Mouse (Mus musculus): ENCODE measurements at regions not wholly inside any gene's neighbourhood (a gene's known extent, or its start where the extent isn't known, plus 50 kb on each side); places are given as distances from the start of the nearest gene placed in this dataset.

DNA sequence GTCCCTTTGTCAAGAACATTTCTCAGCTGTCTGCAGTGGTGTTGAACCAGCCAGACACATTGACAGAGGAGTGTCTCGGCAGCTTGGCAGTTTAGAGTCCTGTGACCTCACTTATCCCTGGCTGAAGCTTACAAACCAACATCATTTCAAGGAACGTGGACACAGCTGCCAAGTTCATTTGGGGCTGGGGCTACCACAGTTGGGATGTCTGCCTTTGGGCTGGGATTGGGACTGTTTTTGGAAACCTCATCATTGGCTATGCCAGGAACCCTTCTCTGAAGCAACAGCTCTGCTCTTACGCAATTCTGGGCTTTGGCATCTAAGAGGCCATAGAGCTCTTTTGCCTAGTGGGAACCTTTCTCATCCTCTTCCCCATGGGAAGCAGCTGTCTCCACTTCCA is 200.4 kb downstream of the Gm15262 start:
- DNase-seq, result peak; percentile 17

DNA sequence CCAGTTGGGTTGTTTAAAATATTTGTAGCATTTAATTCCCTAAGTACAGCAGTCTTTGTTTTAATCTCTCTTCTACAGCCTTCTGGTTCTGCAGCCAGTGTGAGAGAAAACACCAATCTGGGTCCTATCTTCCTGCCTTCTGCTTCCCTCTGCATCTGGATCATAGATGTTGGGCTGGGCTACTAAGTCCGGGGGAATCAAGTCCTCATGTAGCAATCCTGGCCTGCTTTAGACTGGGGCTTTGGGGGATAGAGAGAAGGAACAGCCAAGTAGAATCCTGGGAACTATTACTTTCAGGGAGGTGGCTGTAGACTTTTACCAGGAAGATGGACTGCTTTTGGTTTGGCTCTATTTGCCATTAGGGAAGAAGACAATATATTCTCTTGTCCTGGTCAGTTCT is 205.5 kb upstream of the Rai2 start:
- DNase-seq, result no peak

DNA sequence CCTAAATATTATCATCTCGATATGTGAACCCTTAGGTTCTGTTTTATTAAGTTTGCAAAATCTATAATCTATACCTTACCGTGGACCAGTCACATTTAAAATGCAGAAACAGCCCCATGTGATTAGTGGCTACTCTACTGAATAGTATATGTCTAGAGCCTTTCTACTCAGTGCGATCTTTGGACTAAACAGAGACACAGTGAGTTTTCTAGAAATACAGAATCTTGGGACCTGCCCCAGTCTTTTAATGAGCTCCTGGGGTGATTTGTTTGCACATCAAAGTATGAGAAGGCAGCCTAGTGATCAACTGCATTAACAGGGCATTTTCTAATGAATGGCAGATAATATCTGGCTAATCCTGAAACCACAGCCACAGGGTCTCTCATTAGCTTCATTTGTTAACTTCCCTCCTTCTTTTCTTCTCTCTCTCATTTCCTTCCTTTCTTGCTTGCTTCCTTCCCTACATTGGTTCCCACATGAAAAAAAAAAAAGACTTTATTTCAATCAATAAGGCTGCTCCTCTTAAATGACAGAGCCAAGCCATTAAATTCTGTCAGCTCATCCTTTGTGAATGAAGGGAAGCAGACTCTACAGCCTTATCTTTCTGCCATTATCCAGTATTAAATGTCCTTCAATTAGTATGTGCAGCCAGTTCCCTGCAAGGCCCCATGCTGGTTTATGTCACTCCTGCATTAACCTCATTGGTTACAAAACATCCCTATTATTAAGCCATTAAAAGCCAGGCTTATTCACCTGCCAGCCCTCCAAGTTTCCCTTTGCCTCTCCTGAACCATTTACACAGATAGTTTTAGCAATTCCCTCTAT is 193.2 kb upstream of the Rai2 start:
- DNase-seq, result no peak

DNA sequence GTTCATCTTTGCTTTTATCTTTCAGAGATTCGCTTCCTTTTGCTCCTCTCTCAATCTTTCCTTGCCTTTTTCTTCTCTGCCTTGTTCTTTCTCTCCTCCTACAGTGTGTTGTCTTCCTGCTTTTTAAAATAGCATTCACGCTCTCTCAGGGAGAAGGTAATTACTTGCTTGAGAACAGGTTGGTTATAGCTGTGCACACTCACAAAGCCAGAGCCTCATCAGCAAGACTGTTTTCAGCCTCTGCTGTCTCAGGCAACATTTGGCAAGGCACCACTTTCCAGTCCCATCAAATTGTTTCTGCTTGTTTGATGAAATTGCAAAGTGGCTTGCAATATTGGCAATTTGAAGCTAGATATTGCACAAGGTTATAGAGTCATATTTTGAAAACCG is 192.6 kb upstream of the Rai2 start:
- DNase-seq, result no peak

DNA sequence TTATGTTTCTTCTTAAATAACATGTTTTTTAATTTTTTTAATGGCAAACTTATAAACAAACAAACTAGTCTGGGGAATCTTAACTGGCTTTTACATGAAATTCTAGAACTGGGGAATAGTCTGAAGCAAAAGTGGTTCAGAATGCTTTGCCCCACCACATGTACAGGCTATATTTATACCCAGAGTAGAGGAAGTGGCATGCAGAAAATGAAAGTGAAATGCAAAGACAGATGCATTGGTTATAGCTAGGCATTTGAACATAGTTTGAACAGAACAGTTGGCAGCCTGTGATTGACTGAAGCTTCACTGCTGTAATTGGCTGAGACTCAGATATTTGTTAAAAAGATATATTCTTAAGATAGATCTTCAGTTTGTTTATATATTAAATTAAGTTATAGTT is 179.6 kb upstream of the Rai2 start:
- no peak for DNase-seq

DNA sequence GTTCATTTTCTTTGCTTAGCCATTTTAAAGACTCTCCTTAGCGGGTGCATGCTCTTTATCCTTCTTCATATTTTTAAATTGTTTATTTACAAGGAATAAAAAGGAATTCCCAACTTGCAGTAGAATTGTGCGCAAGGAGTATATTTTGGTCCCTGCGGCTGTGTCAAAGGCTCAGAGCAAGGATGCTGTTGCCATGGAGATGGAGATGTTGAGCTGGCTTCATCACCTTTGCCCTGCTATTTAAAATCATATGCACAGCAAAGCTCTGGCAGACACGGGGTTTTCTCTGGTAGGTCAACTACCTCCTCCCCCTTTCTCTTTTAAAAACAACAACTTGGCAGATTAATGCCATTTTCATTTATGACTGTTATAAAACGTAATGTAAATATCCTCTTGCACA is 160.0 kb upstream of the Rai2 start:
- DNase-seq, result no peak

DNA sequence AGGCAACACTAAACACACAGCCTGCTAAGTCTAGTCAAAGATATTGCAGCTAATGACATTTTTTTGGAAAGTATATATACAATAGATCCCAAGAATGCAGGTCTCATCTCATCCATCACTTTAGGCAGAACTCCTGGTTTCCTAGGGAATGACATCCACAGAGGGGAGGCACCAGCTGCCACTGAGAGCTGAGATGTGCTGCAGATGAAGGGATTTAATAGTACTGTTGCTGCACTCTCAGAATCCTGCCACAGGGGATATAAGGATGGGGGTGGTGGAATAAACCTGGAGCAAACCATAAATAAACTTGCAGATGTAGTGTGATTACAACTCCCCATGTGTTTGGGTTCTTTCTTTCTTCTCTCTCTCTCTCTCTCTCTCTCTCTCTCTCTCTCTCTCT is 158.4 kb upstream of the Rai2 start:
- no peak for DNase-seq

DNA sequence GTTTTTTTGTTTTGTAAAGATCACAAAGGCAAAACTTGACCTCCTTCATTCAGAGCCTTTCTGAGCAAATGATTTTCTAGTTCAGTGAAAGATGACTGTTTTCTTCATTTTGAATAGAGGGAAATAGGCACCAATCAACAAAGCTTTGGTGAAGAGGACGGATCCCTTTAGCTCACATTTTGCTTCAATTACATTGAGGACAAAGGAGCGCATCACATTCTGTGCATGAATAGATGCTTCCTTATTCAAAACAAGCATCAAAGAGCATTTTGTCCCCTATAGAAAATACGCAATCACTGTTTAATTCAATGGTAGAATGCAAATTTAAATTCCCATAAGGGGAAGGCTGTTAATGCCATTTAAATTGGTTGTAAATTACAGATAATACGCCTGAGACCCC is 150.4 kb upstream of the Rai2 start:
- no peak for DNase-seq

DNA sequence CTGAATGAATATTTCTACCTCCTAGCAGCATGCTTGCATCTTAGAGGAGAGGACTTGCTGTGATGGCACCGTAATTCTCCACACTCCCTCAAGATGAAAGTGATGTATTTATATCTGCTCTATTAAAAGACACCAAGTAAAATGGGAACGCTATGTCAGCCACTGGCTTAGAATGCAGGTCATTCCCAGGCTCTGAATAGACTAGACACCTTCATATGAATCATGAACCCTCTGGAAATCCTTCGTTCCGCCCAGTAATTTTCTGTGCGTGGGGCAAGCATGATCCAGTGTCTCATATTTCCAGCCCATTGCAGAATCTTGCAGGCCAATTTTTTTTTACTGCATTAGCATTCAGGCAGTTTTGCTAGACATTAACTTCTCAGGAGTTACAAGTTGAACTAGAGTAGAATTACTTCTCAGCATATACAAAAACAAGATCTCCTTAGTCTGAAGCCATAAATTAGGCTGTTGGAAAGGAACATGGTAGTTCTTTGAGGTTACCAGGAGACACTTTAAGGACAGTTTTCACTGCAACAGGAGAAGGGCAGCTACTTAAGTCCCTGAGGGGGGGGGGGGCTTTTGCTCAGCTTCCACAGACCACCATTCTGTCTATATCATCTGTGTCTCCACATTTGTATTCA is 134.7 kb upstream of the Rai2 start:
- no peak for DNase-seq

DNA sequence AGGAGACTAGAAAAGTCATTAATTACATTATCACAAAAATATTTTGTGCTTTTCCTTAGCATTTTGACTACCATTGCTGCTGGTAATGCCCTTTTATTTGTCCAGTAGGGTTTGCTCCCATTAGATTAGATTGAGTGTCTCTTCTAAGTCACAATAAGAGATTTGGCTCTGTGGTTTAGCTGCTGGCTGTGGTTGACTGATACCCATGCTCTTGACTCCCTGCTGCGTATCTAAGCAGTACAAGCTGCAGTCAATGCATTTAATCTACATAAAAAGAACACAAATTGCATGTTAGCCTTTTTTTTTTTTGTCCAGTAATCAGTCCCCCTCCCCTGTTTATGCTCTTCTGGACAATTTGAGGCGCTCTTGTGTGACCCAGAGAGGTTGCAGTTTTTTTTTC is 133.0 kb upstream of the Rai2 start:
- no peak for DNase-seq

DNA sequence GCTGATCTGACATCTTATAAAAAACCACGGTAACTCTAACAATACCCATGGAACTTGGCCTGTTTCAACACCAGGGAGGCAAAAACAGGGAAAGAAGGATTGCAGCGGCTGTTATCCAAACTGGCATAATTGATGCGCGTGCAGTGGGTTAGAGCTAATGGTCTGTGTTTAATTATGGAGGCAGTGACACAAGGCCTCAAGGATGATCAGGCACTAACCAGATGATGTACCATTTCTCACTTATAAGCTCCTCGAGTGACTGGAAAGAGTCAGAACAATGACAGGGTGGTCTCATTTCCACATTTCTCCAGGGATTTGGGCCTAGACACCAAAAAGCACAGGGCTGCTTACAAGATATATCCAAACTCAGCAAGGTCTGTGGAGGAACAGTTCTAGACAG is 83.0 kb upstream of the Rai2 start:
- no peak for DNase-seq

DNA sequence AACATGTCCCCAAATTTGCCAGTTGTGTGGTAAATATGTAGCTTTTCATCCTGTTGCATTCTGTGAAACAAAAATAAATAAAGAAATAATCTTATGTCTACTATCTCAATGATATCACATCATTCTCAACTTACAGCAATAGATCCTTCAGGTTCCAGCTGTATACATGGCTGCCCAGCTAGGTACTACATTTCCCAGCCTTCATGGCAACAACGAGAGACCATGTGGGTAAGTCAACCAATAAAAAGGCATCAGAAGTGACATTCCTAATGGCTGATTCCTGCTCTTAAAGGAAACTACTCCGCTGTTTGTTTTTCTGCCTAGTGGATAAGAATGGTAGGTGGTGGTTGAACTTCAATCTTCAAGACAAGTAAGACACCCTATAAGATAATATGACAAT is 82.5 kb upstream of the Rai2 start:
- no peak for DNase-seq

DNA sequence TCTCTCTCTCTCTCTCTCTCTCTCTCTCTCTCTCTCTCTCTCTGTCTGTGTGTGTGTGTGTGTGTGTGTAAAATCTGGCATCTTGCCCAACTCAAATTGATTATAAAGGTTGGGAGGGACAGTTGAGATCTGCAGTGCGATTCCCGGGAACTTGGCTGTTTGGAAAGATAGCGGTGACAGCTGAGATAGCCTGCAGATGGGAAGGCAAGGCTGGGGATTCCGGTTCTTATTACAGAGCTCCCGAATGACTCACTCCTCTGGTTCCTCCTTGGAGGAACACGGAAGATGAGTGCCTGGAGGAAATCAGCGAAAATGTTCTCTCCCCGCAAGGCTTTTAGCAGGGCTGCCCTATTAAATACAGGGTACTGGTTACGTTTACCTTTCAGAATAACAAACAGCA is 81.2 kb upstream of the Rai2 start:
- DNase-seq, result no peak

DNA sequence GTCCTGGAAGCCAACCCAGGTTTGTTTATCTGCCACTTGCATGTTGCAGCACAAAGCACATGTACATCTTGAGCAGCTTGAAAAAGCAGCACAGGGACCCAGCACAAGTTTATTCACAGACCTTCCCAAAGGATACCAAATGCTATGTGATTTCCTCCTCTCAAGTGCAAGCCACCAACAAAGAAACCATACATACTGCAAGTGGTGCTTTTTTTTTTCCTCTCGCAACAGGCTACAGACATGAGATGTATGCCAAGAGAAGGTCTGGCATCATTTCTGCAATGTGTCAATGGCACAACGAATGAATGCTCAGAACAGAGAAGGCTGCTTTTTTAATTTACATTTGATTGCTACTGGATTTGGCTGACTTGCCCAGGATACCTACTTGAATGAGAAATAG is 63.8 kb upstream of the Rai2 start:
- no peak for DNase-seq

DNA sequence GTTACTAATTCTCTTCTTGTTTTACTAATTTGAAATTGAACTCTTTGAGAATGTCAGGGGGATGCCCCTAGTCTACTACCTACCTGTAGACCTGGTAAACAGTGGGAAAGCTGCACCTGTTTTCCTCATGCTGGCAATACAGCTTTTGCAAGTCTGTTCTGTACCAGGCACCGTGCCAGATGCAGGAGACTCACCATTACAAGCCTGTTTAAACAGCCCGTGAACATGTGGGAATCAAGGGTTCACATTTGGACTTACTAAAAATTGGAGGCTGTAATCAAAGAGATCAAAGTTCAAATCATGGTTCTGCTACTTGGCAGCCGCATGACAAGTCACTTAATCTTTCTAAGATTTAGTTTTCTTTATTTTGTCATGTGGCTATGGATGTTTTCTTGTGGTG is 56.8 kb upstream of the Rai2 start:
- no peak for DNase-seq

DNA sequence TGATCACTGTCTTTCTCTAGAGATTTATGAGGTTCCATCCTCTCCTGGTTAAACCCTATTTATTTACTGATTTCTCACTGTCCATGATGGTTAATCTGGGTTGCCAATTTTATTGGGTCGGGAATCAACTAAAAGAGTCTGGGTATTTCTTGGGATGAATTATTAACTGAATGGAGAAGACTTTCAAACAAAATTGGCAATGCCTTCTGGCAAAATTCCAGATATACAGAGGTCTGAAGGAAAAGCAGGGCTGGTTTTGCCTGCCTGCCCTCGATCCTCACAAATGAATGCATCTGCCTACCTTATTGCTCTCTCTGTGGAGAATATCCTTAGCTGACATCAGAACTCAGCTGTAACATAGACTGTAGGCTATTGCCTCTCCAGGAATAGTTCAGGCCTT is 54.9 kb upstream of the Rai2 start:
- DNase-seq, result no peak
